Mouse (Mus musculus) stomach, embryonic 15.5 days (tissue): Measurements from ENCODE around the gene Fignl2. TPM values are rescaled to one million over a fixed set of nuclear protein-coding genes. Genes with fewer than 3 reads are reported as not detected.

ENCODE experiments used
- ATAC-seq: fragments of 200-750 bp; cut with Nextera tagmentation; 2 replicates; pipeline ENCODE4 v1.8.0; 2017; ENCODE audit warnings: low read depth, moderate number of reproducible peaks, moderate TSS enrichment; ENCODE audit not compliant: insufficient read depth, low FRiP score
- H3K27ac ChIP-seq: fragments of 300-500 bp; sonication (generic); 2 replicates; pipeline ENCODE4 v1.5.1; 2015; ENCODE audit warnings: mild to moderate bottlenecking, inconsistent platforms
- H3K27me3 ChIP-seq: fragments of 300-500 bp; sonication (generic); replicated peaks from 2 replicates; pipeline ENCODE4 v1.6.1; 2015; ENCODE audit warnings: inconsistent platforms
- H3K36me3 ChIP-seq: fragments of 300-500 bp; sonication (generic); 2 replicates; pipeline ENCODE4 v1.6.1; 2015; ENCODE audit warnings: inconsistent platforms
- H3K4me1 ChIP-seq: fragments of 300-500 bp; sonication (generic); 2 replicates; pipeline ENCODE4 v1.6.1; 2015; ENCODE audit warnings: inconsistent platforms
- H3K4me2 ChIP-seq: fragments of 300-500 bp; sonication (generic); 2 replicates; pipeline ENCODE4 v1.6.1; 2015; ENCODE audit warnings: mild to moderate bottlenecking, inconsistent platforms
- H3K4me3 ChIP-seq: fragments of 300-500 bp; sonication (generic); replicated peaks from 2 replicates; pipeline ENCODE4 v1.5.1; 2015; ENCODE audit warnings: inconsistent platforms
- H3K9ac ChIP-seq: fragments of 300-500 bp; sonication (generic); 2 replicates; pipeline ENCODE4 v1.6.1; 2015; ENCODE audit warnings: inconsistent platforms
- H3K9me3 ChIP-seq: fragments of 300-500 bp; sonication (generic); 2 replicates; pipeline ENCODE4 v1.6.1; 2016; ENCODE audit warnings: inconsistent platforms
- WGBS: fragments of 180-500 bp; shearing (Covaris S2); methylation state at CpG from one replicate; pipeline ENCODE4 v1.1.7; 2015; 5-methylcytosine and 5-hydroxymethylcytosine counted together
- polyA plus RNA-seq: library from polyadenylated mRNA; unstranded; fragments of >200 nt; fragmentation: Nextera tagmentation; extraction: Ambion mirVana; gene quantifications from 2 replicates; pipeline ENCODE4 v1.2.1, GENCODE M21; 2015

Gene Fignl2
- polyA plus RNA-seq, 1 experiment from 2014 or later, result 0.19 TPM

- WGBS, result 50% methylated on average over 6 of the region's 6 CpGs
- Histone ChIP-seq H3K9me3 (no peaks in the 10 kb centered on the region), H3K9ac (no peak overlapping the region)
Measured at GRCm38 (mm10) chr15:101065069-101065468, 13.3 kb downstream of the Fignl2 start.

GRCm38 (mm10) chr15:101060280-101060852 lies 18.0 kb downstream of the Fignl2 start:
- H3K36me3 ChIP-seq, result no peaks in the 10 kb centered on the region
- 67% methylated on average over 11 of the region's 11 CpGs for WGBS
- H3K4me3 ChIP-seq, result no peak overlapping the region
- H3K27ac ChIP-seq, result no peak overlapping the region
- ATAC-seq, result no peak
- peaks cover 15% of the 10 kb centered on the region for H3K4me1 ChIP-seq
- H3K9me3 ChIP-seq, result no peaks in the 10 kb centered on the region
- H3K9ac ChIP-seq, result no peak overlapping the region
- H3K27me3 ChIP-seq, result peaks cover 5% of the 10 kb centered on the region; the same call in 1 of the 2 replicates
- no peak overlapping the region for H3K4me2 ChIP-seq

More at GRCm38 (mm10) chr15:101065069-101065468, 13.3 kb downstream of the Fignl2 start:
- Histone ChIP-seq H3K4me1 (peaks cover 57% of the 10 kb centered on the region), H3K36me3 (no peaks in the 10 kb centered on the region), H3K27ac (no peak overlapping the region), H3K4me2 (no peak overlapping the region), H3K4me3 (no peak overlapping the region), H3K27me3 (no peaks in the 10 kb centered on the region)
- no peak for ATAC-seq

- ATAC-seq, result no peak
- Histone ChIP-seq H3K27ac (no peak overlapping the region), H3K9ac (no peak overlapping the region), H3K4me3 (no peak overlapping the region), H3K4me1 (peaks cover 11% of the 10 kb centered on the region; the same call in 1 of the 2 replicates), H3K36me3 (no peaks in the 10 kb centered on the region), H3K4me2 (no peak overlapping the region), H3K27me3 (peaks cover 6% of the 10 kb centered on the region; the same call in 1 of the 2 replicates), H3K9me3 (no peaks in the 10 kb centered on the region)
- 56% methylated on average over 9 of the region's 9 CpGs for WGBS
Measured at GRCm38 (mm10) chr15:101059570-101060279, 18.6 kb downstream of the Fignl2 start.

GRCm38 (mm10) chr15:101056225-101056624 lies 22.1 kb downstream of the Fignl2 start:
- peak; percentile 74 for ATAC-seq

GRCm38 (mm10) chr15:101054541-101054940 lies 23.8 kb downstream of the Fignl2 start:
- H3K27me3 ChIP-seq, result peaks cover 32% of the 10 kb centered on the region
- H3K27ac ChIP-seq, result no peak overlapping the region
- ATAC-seq, result no peak
- 89% methylated on average over 10 of the region's 10 CpGs for WGBS
- H3K4me3 ChIP-seq, result no peak overlapping the region
- no peaks in the 10 kb centered on the region for H3K9me3 ChIP-seq
- H3K9ac ChIP-seq, result no peak overlapping the region
- H3K4me1 ChIP-seq, result peaks cover 13% of the 10 kb centered on the region
- no peak overlapping the region for H3K4me2 ChIP-seq
- H3K36me3 ChIP-seq, result no peaks in the 10 kb centered on the region

More at GRCm38 (mm10) chr15:101056225-101056624, 22.1 kb downstream of the Fignl2 start:
- no peak overlapping the region for H3K4me2 ChIP-seq
- no peak overlapping the region for H3K9ac ChIP-seq
- H3K36me3 ChIP-seq, result no peaks in the 10 kb centered on the region
- H3K27me3 ChIP-seq, result peaks cover 32% of the 10 kb centered on the region
- no peak overlapping the region for H3K27ac ChIP-seq
- H3K4me3 ChIP-seq, result no peak overlapping the region
- H3K9me3 ChIP-seq, result no peaks in the 10 kb centered on the region
- H3K4me1 ChIP-seq, result peaks cover 17% of the 10 kb centered on the region
- WGBS, result 48% methylated on average over 10 of the region's 10 CpGs

GRCm38 (mm10) chr15:101053832-101054459 lies 24.4 kb downstream of the Fignl2 start:
- Histone ChIP-seq H3K9ac (no peak overlapping the region), H3K4me2 (peak overlapping the region; percentile 77)

GRCm38 (mm10) chr15:101052560-101053501 lies 25.5 kb downstream of the Fignl2 start:
- Histone ChIP-seq H3K27ac (no peak overlapping the region), H3K4me3 (peak overlapping the region; percentile 38), H3K9me3 (no peaks in the 10 kb centered on the region), H3K9ac (no peak overlapping the region), H3K36me3 (no peaks in the 10 kb centered on the region), H3K4me2 (peak overlapping the region; percentile 77), H3K27me3 (peaks cover 45% of the 10 kb centered on the region), H3K4me1 (peaks cover 13% of the 10 kb centered on the region)
- 23% methylated on average over 119 of the region's 120 CpGs for WGBS
- ATAC-seq, result no peak

More at GRCm38 (mm10) chr15:101053832-101054459, 24.4 kb downstream of the Fignl2 start:
- H3K4me3 ChIP-seq, result peak overlapping the region; percentile 38
- no peak for ATAC-seq
- no peak overlapping the region for H3K27ac ChIP-seq
- WGBS, result 30% methylated on average over 49 of the region's 65 CpGs
- no peaks in the 10 kb centered on the region for H3K9me3 ChIP-seq
- H3K4me1 ChIP-seq, result peaks cover 13% of the 10 kb centered on the region
- H3K36me3 ChIP-seq, result no peaks in the 10 kb centered on the region
- H3K27me3 ChIP-seq, result peaks cover 34% of the 10 kb centered on the region

- no peak for ATAC-seq
- Histone ChIP-seq H3K4me1 (peaks cover 18% of the 10 kb centered on the region), H3K4me3 (no peak overlapping the region), H3K27me3 (peaks cover 54% of the 10 kb centered on the region), H3K9ac (no peak overlapping the region), H3K4me2 (no peak overlapping the region), H3K36me3 (no peaks in the 10 kb centered on the region), H3K27ac (no peak overlapping the region), H3K9me3 (no peaks in the 10 kb centered on the region)
- WGBS, result 66% methylated on average over 10 of the region's 10 CpGs
Measured at GRCm38 (mm10) chr15:101051869-101052268, 26.5 kb downstream of the Fignl2 start.

- no peaks in the 10 kb centered on the region for H3K9me3 ChIP-seq
- peaks cover 19% of the 10 kb centered on the region for H3K4me1 ChIP-seq
- no peak overlapping the region for H3K9ac ChIP-seq
- H3K4me3 ChIP-seq, result no peak overlapping the region
- H3K36me3 ChIP-seq, result no peaks in the 10 kb centered on the region
- WGBS, result 56% methylated on average over 5 of the region's 5 CpGs
- no peak for ATAC-seq
- H3K27me3 ChIP-seq, result peaks cover 66% of the 10 kb centered on the region
- H3K27ac ChIP-seq, result no peak overlapping the region
- H3K4me2 ChIP-seq, result no peak overlapping the region
Measured at GRCm38 (mm10) chr15:101048338-101048896, 29.9 kb downstream of the Fignl2 start.

- ATAC-seq, result no peak
- H3K4me2 ChIP-seq, result peak within 1 kb of the TSS; percentile 94
- H3K27me3 ChIP-seq, result peaks cover 57% of the 10 kb centered on the region
- no peaks in the 10 kb centered on the region for H3K9me3 ChIP-seq
- peak within 1 kb of the TSS; percentile 44 for H3K4me3 ChIP-seq
- peak within 1 kb of the TSS; percentile 40; the same call in 1 of the 2 replicates for H3K9ac ChIP-seq
- peaks cover 14% of the 10 kb centered on the region for H3K4me1 ChIP-seq
- no peaks in the 10 kb centered on the region for H3K36me3 ChIP-seq
- WGBS, result 3% methylated on average over 23 of the region's 23 CpGs
- H3K27ac ChIP-seq, result no peak within 1 kb of the TSS
Measured at GRCm38 (mm10) chr15:101047194-101047555, 31.2 kb downstream of the Fignl2 start, which contains the start of gene Gm47841. Gm47841 (minus strand) TSS chr15:101047397.
